Mouse (Mus musculus) adrenal gland, adult (tissue): ENCODE data around the gene Asxl1.
A peak's percentile ranks its signal among the peaks of the same experiment; 100 is the strongest.
"Not testable (repeated sequence)": the region's sequence is repeated elsewhere in the genome, so short reads cannot be mapped to it uniquely, and the experiment has no call there.

ENCODE experiments used
- DNase-seq, 2 experiments: peaks; one replicate each; pipeline ENCODE4 v3.0.0; 2022 to 2023; ENCODE audit warnings: low spot score in 1 of 2; ENCODE audit not compliant: inconsistent age in 2 of 2

Asxl1 gene

GRCm38 (mm10) chr2:153343191-153343590, 2.4 kb upstream of the Asxl1 start:
- DNase-seq: no peak

GRCm38 (mm10) chr2:153345071-153345453, 567 bp upstream of the Asxl1 start:
- no peak for DNase-seq

GRCm38 (mm10) chr2:153346221-153347182, 873 bp downstream of the Asxl1 start:
- DNase-seq: peak; percentile 78 to 84

GRCm38 (mm10) chr2:153347183-153347781, 1.7 kb downstream of the Asxl1 start:
- peak in 1 of 2 experiments; percentile 70 for DNase-seq

- DNase-seq: peak in 1 of 2 experiments; percentile 48
These were observed 2.6 kb downstream of the Asxl1 start for GRCm38 (mm10) chr2:153348100-153348831.

- peak in 1 of 2 experiments; percentile 72 for DNase-seq
These were observed 5.0 kb downstream of the Asxl1 start for GRCm38 (mm10) chr2:153350552-153351181.

- DNase-seq: peak in 1 of 2 experiments; percentile 61
These were observed 9.0 kb downstream of the Asxl1 start for GRCm38 (mm10) chr2:153354648-153355047.

GRCm38 (mm10) chr2:153356784-153357183, 11.2 kb downstream of the Asxl1 start:
- no peak for DNase-seq

- no peak for DNase-seq
These were observed 15.6 kb downstream of the Asxl1 start for GRCm38 (mm10) chr2:153361101-153361710.

- not testable (repeated sequence) for DNase-seq
These were observed 18.9 kb downstream of the Asxl1 start for GRCm38 (mm10) chr2:153364531-153364930.

GRCm38 (mm10) chr2:153370871-153371270, 25.2 kb downstream of the Asxl1 start:
- no peak for DNase-seq

GRCm38 (mm10) chr2:153375380-153375779, 29.8 kb downstream of the Asxl1 start:
- DNase-seq: peak in 1 of 2 experiments; percentile 55

- no peak for DNase-seq
These were observed 34.9 kb downstream of the Asxl1 start for GRCm38 (mm10) chr2:153380479-153380878.

GRCm38 (mm10) chr2:153389831-153390230, 44.2 kb downstream of the Asxl1 start:
- no peak for DNase-seq

GRCm38 (mm10) chr2:153393045-153393444, 47.4 kb downstream of the Asxl1 start:
- DNase-seq: peak in 1 of 2 experiments; percentile 46

GRCm38 (mm10) chr2:153397790-153398515, 52.3 kb downstream of the Asxl1 start:
- DNase-seq: no peak

- no peak for DNase-seq
These were observed 53.5 kb downstream of the Asxl1 start for GRCm38 (mm10) chr2:153399166-153399565.

GRCm38 (mm10) chr2:153404062-153404461, 58.4 kb downstream of the Asxl1 start:
- peak in 1 of 2 experiments; percentile 82 for DNase-seq

GRCm38 (mm10) chr2:153404882-153405281, 59.3 kb downstream of the Asxl1 start:
- peak in 1 of 2 experiments; percentile 33 for DNase-seq

- DNase-seq: no peak
These were observed 61.3 kb downstream of the Asxl1 start for GRCm38 (mm10) chr2:153406882-153407281.
